Mouse (Mus musculus): ENCODE data around the gene Wdr73. TPM values are rescaled to one million over a fixed set of nuclear protein-coding genes. Genes with fewer than 3 reads are reported as not detected.
A peak's percentile ranks its signal among the peaks of the same experiment; 100 is the strongest.

The Wdr73 gene
- polyA plus RNA-seq, 1 experiment from 2014 or later = 39.6 TPM

- Histone ChIP-seq H3K36me3 (peaks cover 42% of the 10 kb centered on the region), H3K4me3 (no peak overlapping the region), H3K27me3 (ENCODE audit: insufficient read depth, poor library complexity, severe bottlenecking) (no peaks in the 10 kb centered on the region), H3K27ac (no peak overlapping the region), H3K9me3 (no peaks in the 10 kb centered on the region), H3K4me1 (peaks cover 28% of the 10 kb centered on the region)
- DNase-seq (ENCODE audit: low spot score) = no peak
- 88% methylated on average over 2 of the region's 2 CpGs for WGBS
These were observed 38.6 kb downstream of the Wdr73 start for GRCm38 (mm10) chr7:80862475-80862874.

GRCm38 (mm10) chr7:80860729-80861274, 40.3 kb downstream of the Wdr73 start, which contains the start of gene Zscan2:
Zscan2 (plus strand) TSS chr7:80860920.
- Histone ChIP-seq H3K9me3 (no peaks in the 10 kb centered on the region), H3K27me3 (ENCODE audit: insufficient read depth, poor library complexity, severe bottlenecking) (no peaks in the 10 kb centered on the region), H3K27ac (peak within 1 kb of the TSS; percentile 98), H3K36me3 (peaks cover 28% of the 10 kb centered on the region), H3K4me1 (peaks cover 20% of the 10 kb centered on the region), H3K4me3 (peak within 1 kb of the TSS; percentile 86)
- under 1% methylated on average over 40 of the region's 40 CpGs for WGBS
- DNase-seq (ENCODE audit: low spot score) = peak; percentile 98

- DNase-seq (ENCODE audit: low spot score) = peak; percentile 88
- Histone ChIP-seq H3K9me3 (no peaks in the 10 kb centered on the region), H3K4me3 (peak overlapping the region; percentile 86), H3K27ac (peak overlapping the region; percentile 98), H3K27me3 (ENCODE audit: insufficient read depth, poor library complexity, severe bottlenecking) (no peaks in the 10 kb centered on the region), H3K4me1 (peaks cover 20% of the 10 kb centered on the region), H3K36me3 (peaks cover 23% of the 10 kb centered on the region)
- 1% methylated on average over 13 of the region's 13 CpGs for WGBS
These were observed 40.8 kb downstream of the Wdr73 start for GRCm38 (mm10) chr7:80860227-80860626.

GRCm38 (mm10) chr7:80857181-80857580, 43.9 kb downstream of the Wdr73 start:
- Histone ChIP-seq H3K4me1 (peaks cover 10% of the 10 kb centered on the region; the same call in 1 of the 2 replicates), H3K27me3 (ENCODE audit: insufficient read depth, poor library complexity, severe bottlenecking) (no peaks in the 10 kb centered on the region), H3K36me3 (no peaks in the 10 kb centered on the region), H3K9me3 (no peaks in the 10 kb centered on the region), H3K27ac (no peak overlapping the region), H3K4me3 (no peak overlapping the region)
- peak; percentile 85 for DNase-seq (ENCODE audit: low spot score)
- 26% methylated on average over 6 of the region's 6 CpGs for WGBS

- no peaks in the 10 kb centered on the region for H3K36me3 ChIP-seq
- peaks cover 5% of the 10 kb centered on the region; the same call in 1 of the 2 replicates for H3K4me1 ChIP-seq
- H3K9me3 ChIP-seq = no peaks in the 10 kb centered on the region
- no peak for DNase-seq (ENCODE audit: low spot score)
- H3K27ac ChIP-seq = no peak overlapping the region
- H3K4me3 ChIP-seq = no peak overlapping the region
- no peaks in the 10 kb centered on the region for H3K27me3 ChIP-seq (ENCODE audit: insufficient read depth, poor library complexity, severe bottlenecking)
These were observed 45.8 kb downstream of the Wdr73 start for GRCm38 (mm10) chr7:80855316-80855715.

- Histone ChIP-seq H3K4me3 (no peak overlapping the region), H3K36me3 (no peaks in the 10 kb centered on the region), H3K4me1 (peaks cover 5% of the 10 kb centered on the region), H3K9me3 (no peaks in the 10 kb centered on the region), H3K27ac (no peak overlapping the region), H3K27me3 (ENCODE audit: insufficient read depth, poor library complexity, severe bottlenecking) (no peaks in the 10 kb centered on the region)
- WGBS = 88% methylated on average over 3 of the region's 3 CpGs
- no peak for DNase-seq (ENCODE audit: low spot score)
These were observed 47.9 kb downstream of the Wdr73 start for GRCm38 (mm10) chr7:80853218-80853617.

GRCm38 (mm10) chr7:80850520-80850919, 50.5 kb downstream of the Wdr73 start:
- no peaks in the 10 kb centered on the region for H3K36me3 ChIP-seq
- 82% methylated on average over 5 of the region's 5 CpGs for WGBS
- H3K9me3 ChIP-seq = no peaks in the 10 kb centered on the region
- H3K27me3 ChIP-seq (ENCODE audit: insufficient read depth, poor library complexity, severe bottlenecking) = no peaks in the 10 kb centered on the region
- H3K4me3 ChIP-seq = no peak overlapping the region
- H3K27ac ChIP-seq = no peak overlapping the region
- no peak for DNase-seq (ENCODE audit: low spot score)
- peaks cover 5% of the 10 kb centered on the region for H3K4me1 ChIP-seq

GRCm38 (mm10) chr7:80849710-80850109, 51.4 kb downstream of the Wdr73 start:
- peaks cover 5% of the 10 kb centered on the region for H3K4me1 ChIP-seq
- peak overlapping the region; percentile 71 for H3K27ac ChIP-seq
- WGBS = 24% methylated on average over 4 of the region's 4 CpGs

GRCm38 (mm10) chr7:80849267-80849666, 51.8 kb downstream of the Wdr73 start:
- no peak for DNase-seq (ENCODE audit: low spot score)
- H3K27ac ChIP-seq = peak overlapping the region; percentile 71
- H3K27me3 ChIP-seq (ENCODE audit: insufficient read depth, poor library complexity, severe bottlenecking) = no peaks in the 10 kb centered on the region
- H3K4me1 ChIP-seq = peaks cover 5% of the 10 kb centered on the region
- H3K9me3 ChIP-seq = no peaks in the 10 kb centered on the region
- no peaks in the 10 kb centered on the region for H3K36me3 ChIP-seq
- no peak overlapping the region for H3K4me3 ChIP-seq
- WGBS = 40% methylated on average over 2 of the region's 2 CpGs

More at GRCm38 (mm10) chr7:80849710-80850109, 51.4 kb downstream of the Wdr73 start:
- H3K27me3 ChIP-seq (ENCODE audit: insufficient read depth, poor library complexity, severe bottlenecking) = no peaks in the 10 kb centered on the region
- H3K36me3 ChIP-seq = no peaks in the 10 kb centered on the region
- no peaks in the 10 kb centered on the region for H3K9me3 ChIP-seq
- DNase-seq (ENCODE audit: low spot score) = peak; percentile 89
- no peak overlapping the region for H3K4me3 ChIP-seq

- peaks cover 5% of the 10 kb centered on the region for H3K4me1 ChIP-seq
- no peaks in the 10 kb centered on the region for H3K9me3 ChIP-seq
- DNase-seq (ENCODE audit: low spot score) = peak; percentile 61
- H3K27me3 ChIP-seq (ENCODE audit: insufficient read depth, poor library complexity, severe bottlenecking) = no peaks in the 10 kb centered on the region
- no peak overlapping the region for H3K27ac ChIP-seq
- no peaks in the 10 kb centered on the region for H3K36me3 ChIP-seq
- WGBS = 82% methylated on average over 5 of the region's 5 CpGs
- no peak overlapping the region for H3K4me3 ChIP-seq
These were observed 54.4 kb downstream of the Wdr73 start for GRCm38 (mm10) chr7:80846709-80847108.

GRCm38 (mm10) chr7:80846280-80846678, 54.8 kb downstream of the Wdr73 start:
- no peak for DNase-seq (ENCODE audit: low spot score)
- no peaks in the 10 kb centered on the region for H3K27me3 ChIP-seq (ENCODE audit: insufficient read depth, poor library complexity, severe bottlenecking)
- 81% methylated on average over 10 of the region's 10 CpGs for WGBS
- H3K36me3 ChIP-seq = no peaks in the 10 kb centered on the region
- H3K27ac ChIP-seq = no peak overlapping the region
- no peaks in the 10 kb centered on the region for H3K9me3 ChIP-seq
- H3K4me3 ChIP-seq = no peak overlapping the region
- H3K4me1 ChIP-seq = peaks cover 5% of the 10 kb centered on the region

- H3K4me3 ChIP-seq = no peak overlapping the region
- no peaks in the 10 kb centered on the region for H3K9me3 ChIP-seq
- H3K27me3 ChIP-seq (ENCODE audit: insufficient read depth, poor library complexity, severe bottlenecking) = no peaks in the 10 kb centered on the region
- H3K4me1 ChIP-seq = peaks cover 5% of the 10 kb centered on the region
- no peak overlapping the region for H3K27ac ChIP-seq
- no peaks in the 10 kb centered on the region for H3K36me3 ChIP-seq
- 66% methylated on average over 15 of the region's 15 CpGs for WGBS
- DNase-seq (ENCODE audit: low spot score) = peak; percentile 66
These were observed 55.3 kb downstream of the Wdr73 start for GRCm38 (mm10) chr7:80845621-80846279.

GRCm38 (mm10) chr7:80844691-80845090, 56.4 kb downstream of the Wdr73 start:
- Histone ChIP-seq H3K36me3 (no peaks in the 10 kb centered on the region), H3K27me3 (ENCODE audit: insufficient read depth, poor library complexity, severe bottlenecking) (no peaks in the 10 kb centered on the region), H3K4me1 (peaks cover 5% of the 10 kb centered on the region), H3K9me3 (no peaks in the 10 kb centered on the region), H3K27ac (no peak overlapping the region), H3K4me3 (no peak overlapping the region)
- WGBS = 92% methylated on average over 12 of the region's 12 CpGs
- DNase-seq (ENCODE audit: low spot score) = peak; percentile 47

All from heart, embryonic 10.5 days (tissue).